Mouse (Mus musculus) limb, embryonic 14.5 days (tissue): ENCODE results near the gene Slc24a4. TPM values are rescaled to one million over a fixed set of nuclear protein-coding genes. Genes with fewer than 3 reads are reported as not detected.

ENCODE experiments used
- ATAC-seq: fragments of 200-750 bp; cut with Nextera tagmentation; 2 replicates; pipeline ENCODE4 v1.8.0; 2017; ENCODE audit warnings: low read depth, moderate number of reproducible peaks, moderate TSS enrichment; ENCODE audit not compliant: low FRiP score
- DNase-seq: peaks from one replicate; pipeline ENCODE4 v3.0.0-alpha.2; 2015; ENCODE audit warnings: low spot score
- H3K27ac ChIP-seq: fragments of 300-500 bp; sonication (generic); replicated peaks from 2 replicates; pipeline ENCODE4 v1.5.1; 2014; ENCODE audit warnings: low read depth, mild to moderate bottlenecking, low read length, moderate library complexity, mixed read lengths
- H3K27me3 ChIP-seq: fragments of 300-500 bp; sonication (generic); 2 replicates; pipeline ENCODE4 v1.6.1; 2014; ENCODE audit warnings: low read length, mixed read lengths; ENCODE audit not compliant: control insufficient read depth, insufficient read depth
- H3K36me3 ChIP-seq: fragments of 300-500 bp; sonication (generic); 2 replicates; pipeline ENCODE4 v1.6.1; 2014; ENCODE audit warnings: mild to moderate bottlenecking, low read length, moderate library complexity, mixed read lengths; ENCODE audit not compliant: control insufficient read depth, insufficient read depth
- H3K4me1 ChIP-seq: fragments of 300-500 bp; sonication (generic); 2 replicates; pipeline ENCODE4 v1.6.1; 2014; ENCODE audit warnings: antibody characterized with exemption, low read length, mixed read lengths; ENCODE audit not compliant: control insufficient read depth, insufficient read depth
- H3K4me2 ChIP-seq: fragments of 300-500 bp; sonication (generic); replicated peaks from 2 replicates; pipeline ENCODE4 v1.6.1; 2014; ENCODE audit warnings: low read depth, mild to moderate bottlenecking, low read length, moderate library complexity; ENCODE audit not compliant: severe bottlenecking
- H3K4me3 ChIP-seq: fragments of 300-500 bp; sonication (generic); replicated peaks from 2 replicates; pipeline ENCODE4 v1.5.1; 2014; ENCODE audit warnings: low read length
- H3K9ac ChIP-seq: fragments of 300-500 bp; sonication (generic); 2 replicates; pipeline ENCODE4 v1.6.1; 2014; ENCODE audit warnings: mild to moderate bottlenecking, low read depth, low read length, moderate library complexity; ENCODE audit not compliant: severe bottlenecking
- H3K9me3 ChIP-seq: fragments of 300-500 bp; sonication (generic); 2 replicates; pipeline ENCODE4 v1.6.1; 2016; ENCODE audit warnings: low read length; ENCODE audit not compliant: control insufficient read depth
- POLR2A ChIP-seq: fragments of 200-500 bp; IDR thresholded peaks from 2 replicates; pipeline ENCODE4 v1.8.0; 2012; ENCODE audit warnings: inconsistent platforms, mild to moderate bottlenecking, moderate library complexity, borderline replicate concordance; ENCODE audit not compliant: insufficient read depth, insufficient read length; ENCODE audit errors: extremely low read depth
- WGBS: fragments of 180-500 bp; shearing (Covaris S2); extraction: QIAGEN DNeasy Blood & Tissue Kit; methylation state at CpG from one replicate; pipeline ENCODE4 v1.1.7; 2014; 5-methylcytosine and 5-hydroxymethylcytosine counted together
- polyA plus RNA-seq, 2 experiments: library from polyadenylated mRNA; depleted of rRNA in 1 of 2; stranded (reverse) in 1 of 2; unstranded in 1 of 2; fragments of >200 nt; fragmentation: Nextera tagmentation in 1 of 2; extraction: Ambion mirVana in 1 of 2; gene quantifications; 2 replicates each; pipeline versions ENCODE4 v1.2.1 to v1.2.3; 2012 to 2014

Slc24a4 gene
- polyA plus RNA-seq, 2 experiments, result 0.77 to 1.7 TPM

DNA sequence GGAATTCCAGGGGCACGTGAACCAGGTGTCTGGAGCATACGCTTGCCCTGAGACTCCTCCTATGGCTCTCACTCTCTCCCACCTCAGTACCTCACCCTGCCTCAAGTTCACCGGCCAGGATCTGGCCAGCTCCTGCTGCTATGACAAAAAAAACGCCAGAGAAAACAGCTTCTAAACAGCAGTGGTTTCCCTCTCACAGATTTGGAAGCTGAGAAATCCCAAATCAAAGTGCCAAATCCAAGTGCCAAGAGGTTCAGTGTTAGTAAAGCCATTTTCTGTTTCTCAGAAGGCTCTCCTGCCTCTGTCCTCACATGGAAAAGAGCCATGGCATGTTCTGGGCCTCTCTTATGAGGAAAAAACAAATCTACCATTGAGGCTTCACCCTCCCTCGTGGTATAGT, 166.1 kb downstream of the Slc24a4 start:
- no peak for ATAC-seq

DNA sequence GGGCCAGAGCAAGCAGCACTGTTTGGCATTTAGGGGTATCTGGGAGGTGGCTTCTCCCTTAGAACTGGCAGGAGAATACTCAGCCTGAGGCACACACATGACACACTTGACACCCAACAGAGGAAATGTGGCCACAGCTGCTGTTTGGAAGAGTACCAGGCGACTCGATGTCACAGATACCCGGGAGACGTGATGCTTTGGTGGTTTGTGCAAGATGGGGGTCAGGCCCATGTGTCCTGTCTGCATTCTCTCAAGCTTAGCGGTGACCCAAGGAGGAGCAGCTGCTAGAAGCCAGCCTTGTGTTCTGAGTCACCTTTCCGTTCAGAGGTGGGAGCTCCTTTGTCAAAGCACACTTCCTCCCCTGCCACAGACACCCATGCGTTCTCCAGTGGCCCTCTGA, 166.7 kb downstream of the Slc24a4 start:
- no peak for DNase-seq
- no peaks in the 10 kb centered on the region for H3K36me3 ChIP-seq
- 76% methylated on average over 7 of the region's 7 CpGs for whole genome bisulfite sequencing
- H3K9ac ChIP-seq, result no peak overlapping the region
- no peak overlapping the region for H3K4me3 ChIP-seq
- no peak for TF ChIP-seq POLR2A
- H3K4me2 ChIP-seq, result no peak overlapping the region
- peaks cover 7% of the 10 kb centered on the region; the same call in 1 of the 2 replicates for H3K4me1 ChIP-seq
- H3K9me3 ChIP-seq, result no peaks in the 10 kb centered on the region
- no peaks in the 10 kb centered on the region for H3K27me3 ChIP-seq
- no peak overlapping the region for H3K27ac ChIP-seq
- peak; percentile 27; the same call in 1 of the 2 replicates for ATAC-seq

More for the DNA sequence above, 166.1 kb downstream of the Slc24a4 start:
- no peak for DNase-seq
- H3K4me3 ChIP-seq, result no peak overlapping the region
- H3K4me1 ChIP-seq, result peaks cover 7% of the 10 kb centered on the region; the same call in 1 of the 2 replicates
- no peaks in the 10 kb centered on the region for H3K9me3 ChIP-seq
- H3K36me3 ChIP-seq, result no peaks in the 10 kb centered on the region
- H3K27ac ChIP-seq, result no peak overlapping the region
- no peak overlapping the region for H3K4me2 ChIP-seq
- no peak overlapping the region for H3K9ac ChIP-seq
- WGBS, result 61% methylated on average over 5 of the region's 5 CpGs
- H3K27me3 ChIP-seq, result no peaks in the 10 kb centered on the region
- no peak for TF ChIP-seq POLR2A

DNA sequence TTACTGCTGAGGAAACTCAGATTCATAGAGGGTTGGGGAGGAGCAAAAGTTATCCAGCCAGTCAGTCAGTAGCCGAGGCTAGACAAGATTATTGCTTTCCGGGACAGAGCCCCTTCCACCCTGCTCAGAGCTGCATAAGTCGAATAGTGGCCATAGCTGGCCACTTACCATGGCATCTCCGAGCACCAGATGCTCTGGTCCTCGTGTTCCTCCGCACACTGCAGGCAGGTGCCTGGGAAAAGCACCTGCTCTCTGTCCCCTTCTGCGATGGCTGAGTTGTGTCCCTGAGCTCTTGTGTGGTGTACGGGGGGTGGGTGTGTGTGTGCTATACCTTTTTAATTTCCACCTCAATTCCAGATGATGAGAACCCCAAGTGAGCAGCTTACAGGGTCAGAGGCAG, 167.1 kb downstream of the Slc24a4 start:
- Histone ChIP-seq H3K9ac (no peak overlapping the region), H3K4me2 (no peak overlapping the region), H3K4me1 (peaks cover 7% of the 10 kb centered on the region; the same call in 1 of the 2 replicates), H3K27ac (no peak overlapping the region), H3K4me3 (no peak overlapping the region), H3K36me3 (no peaks in the 10 kb centered on the region), H3K9me3 (no peaks in the 10 kb centered on the region), H3K27me3 (no peaks in the 10 kb centered on the region)
- TF ChIP-seq POLR2A, result no peak
- 80% methylated on average over 8 of the region's 8 CpGs for whole genome bisulfite sequencing
- ATAC-seq (peak; percentile 31; the same call in 1 of the 2 replicates), DNase-seq (no peak)

DNA sequence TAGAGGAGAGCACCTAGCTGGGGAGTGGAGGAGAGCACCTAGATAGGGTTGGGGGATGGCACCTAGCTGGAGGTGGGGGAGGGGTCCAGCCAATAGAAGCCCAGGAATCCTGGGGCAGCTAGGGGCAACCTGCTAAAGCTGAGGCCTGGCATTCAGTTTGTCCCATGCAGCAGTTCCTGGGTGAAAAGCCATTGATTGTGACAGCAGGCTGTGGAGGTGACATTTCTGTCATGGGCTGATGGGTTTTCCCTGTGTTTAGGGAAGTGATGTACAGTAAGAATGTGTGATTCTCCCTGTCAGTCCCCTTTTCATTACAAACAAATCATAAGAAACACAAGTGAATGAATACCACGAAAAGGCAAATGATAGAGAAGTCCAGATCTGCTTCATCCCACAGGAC, 167.8 kb downstream of the Slc24a4 start:
- Histone ChIP-seq H3K9ac (no peak overlapping the region), H3K4me1 (peaks cover 7% of the 10 kb centered on the region; the same call in 1 of the 2 replicates), H3K9me3 (no peaks in the 10 kb centered on the region), H3K27me3 (no peaks in the 10 kb centered on the region), H3K4me3 (no peak overlapping the region), H3K27ac (no peak overlapping the region), H3K4me2 (no peak overlapping the region), H3K36me3 (no peaks in the 10 kb centered on the region)
- WGBS, result 89% methylated on average over 1 of the region's 1 CpGs
- DNase-seq (no peak), ATAC-seq (no peak)
- TF ChIP-seq POLR2A, result no peak

DNA sequence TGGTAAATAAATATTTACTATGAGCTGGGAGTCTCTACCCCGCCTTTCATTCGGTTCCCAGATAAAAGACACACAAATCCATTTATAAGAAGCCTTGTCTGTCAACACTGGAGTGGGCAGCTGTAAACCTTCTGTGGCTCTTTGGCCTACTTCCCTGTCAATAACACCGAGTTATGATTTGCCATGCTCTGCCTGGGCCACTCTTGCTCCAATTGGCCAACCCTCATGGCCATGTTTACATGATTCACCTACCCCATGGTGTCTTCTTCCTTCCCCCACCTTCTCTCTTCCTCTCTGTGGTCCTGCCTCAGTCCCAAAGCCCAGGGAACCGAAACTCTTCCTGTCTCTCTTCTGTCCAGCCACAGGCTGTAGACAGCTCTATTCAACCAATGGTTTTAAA, 168.4 kb downstream of the Slc24a4 start:
- Histone ChIP-seq H3K9me3 (no peaks in the 10 kb centered on the region), H3K4me1 (peaks cover 3% of the 10 kb centered on the region; the same call in 1 of the 2 replicates), H3K36me3 (no peaks in the 10 kb centered on the region), H3K27me3 (no peaks in the 10 kb centered on the region), H3K4me3 (no peak overlapping the region), H3K27ac (no peak overlapping the region), H3K4me2 (no peak overlapping the region), H3K9ac (no peak overlapping the region)
- TF ChIP-seq POLR2A, result no peak
- no peak for DNase-seq
- 93% methylated on average over 4 of the region's 4 CpGs for WGBS
- no peak for ATAC-seq

DNA sequence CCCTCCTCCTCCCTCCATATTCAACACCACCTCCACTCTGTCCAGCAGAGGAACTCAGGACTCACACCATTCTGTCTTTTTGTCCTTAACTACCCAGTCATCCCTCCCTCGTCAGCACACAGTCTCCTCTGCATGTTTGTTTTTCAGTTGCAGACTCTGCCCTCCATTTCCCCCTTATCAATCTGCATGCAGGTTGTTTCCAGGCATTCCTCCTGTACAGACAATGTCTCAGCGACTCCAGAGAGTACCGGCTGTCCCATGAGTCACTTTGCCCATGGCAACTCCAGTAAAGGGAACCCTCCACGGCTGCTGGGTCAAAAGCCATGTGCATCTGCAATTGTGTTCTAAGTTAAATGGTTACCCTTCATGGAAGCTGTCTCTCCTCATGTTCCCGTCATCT, 170.7 kb downstream of the Slc24a4 start:
- Histone ChIP-seq H3K4me1 (peaks cover 15% of the 10 kb centered on the region), H3K9ac (no peak overlapping the region), H3K9me3 (no peaks in the 10 kb centered on the region), H3K4me2 (no peak overlapping the region), H3K27ac (no peak overlapping the region), H3K27me3 (no peaks in the 10 kb centered on the region), H3K36me3 (no peaks in the 10 kb centered on the region), H3K4me3 (no peak overlapping the region)
- DNase-seq (no peak), ATAC-seq (no peak)
- TF ChIP-seq POLR2A, result no peak
- 68% methylated on average over 5 of the region's 5 CpGs for WGBS
